Mouse (Mus musculus) cortical plate, adult 2 months (tissue): ENCODE measurements at regions not wholly inside any gene's neighbourhood (a gene's known extent, or its start where the extent isn't known, plus 50 kb on each side); places are given as distances from the start of the nearest gene placed in this dataset.

Experiments
- CTCF ChIP-seq: fragments of 200-500 bp; IDR thresholded peaks from 2 replicates; pipeline ENCODE4 v1.5.1; 2011; ENCODE audit warnings: mild to moderate bottlenecking, control low read depth, low read length; ENCODE audit not compliant: insufficient read depth; ENCODE audit errors: extremely low read depth
- POLR2A ChIP-seq: fragments of 200-500 bp; IDR thresholded peaks from 2 replicates; pipeline ENCODE4 v1.6.1; 2011; ENCODE audit warnings: mild to moderate bottlenecking, low read length, control low read depth; ENCODE audit not compliant: insufficient read depth; ENCODE audit errors: extremely low read depth

GRCm38 (mm10) chr17:52316976-52317375 is 285.5 kb upstream of the Kcnh8 start:
- TF ChIP-seq POLR2A, result no peak
- no peak for TF ChIP-seq CTCF
